Mouse (Mus musculus) heart, postnatal 0 days (tissue): ENCODE measurements around the gene Ubqlnl.

Experiments
- CTCF ChIP-seq: IDR thresholded peaks from 2 replicates; pipeline ENCODE4 v1.5.1; 2016; ENCODE audit warnings: antibody characterized with exemption, control low read depth, low read depth
- EP300 ChIP-seq: IDR thresholded peaks from 2 replicates; pipeline ENCODE4 v1.6.1; 2016; ENCODE audit warnings: antibody characterized with exemption, low read depth

- TF ChIP-seq CTCF: no peak
- TF ChIP-seq EP300: no peak
Observed at GRCm38 (mm10) chr7:104175085-104175484, 24.7 kb upstream of the Ubqlnl start.
